Mouse (Mus musculus) kidney, postnatal 25 days (tissue): Measurements from ENCODE around the gene Tcea3.
A peak's percentile ranks its signal among the peaks of the same experiment; 100 is the strongest.

ENCODE experiments used
- DNase-seq, 2 experiments: peaks; one replicate each; pipeline ENCODE4 v3.0.0; 2021; ENCODE audit warnings: mixed read lengths in 2 of 2

Gene Tcea3

GRCm38 (mm10) chr4:136282621-136283480, 35.3 kb downstream of the Tcea3 start:
- peak; percentile 28 to 71 for DNase-seq

GRCm38 (mm10) chr4:136283783-136284182, 36.3 kb downstream of the Tcea3 start:
- DNase-seq = no peak

GRCm38 (mm10) chr4:136284455-136284854, 36.9 kb downstream of the Tcea3 start, which contains the start of gene Zfp46:
Gene Zfp46, plus strand, starts transcription at chr4:136284683.
- peak; percentile 87 to 90 for DNase-seq

- DNase-seq = peak in 1 of 2 experiments; percentile 17
Measured at GRCm38 (mm10) chr4:136284891-136285290, 37.4 kb downstream of the Tcea3 start.

GRCm38 (mm10) chr4:136285348-136285810, 37.9 kb downstream of the Tcea3 start:
- DNase-seq = peak; percentile 96 to 99

- DNase-seq = peak; percentile 98 to 99
Measured at GRCm38 (mm10) chr4:136285811-136286371, 38.4 kb downstream of the Tcea3 start.

GRCm38 (mm10) chr4:136289918-136290780, 42.6 kb downstream of the Tcea3 start:
- DNase-seq = peak in 1 of 2 experiments; percentile 35

GRCm38 (mm10) chr4:136290781-136291595, 43.5 kb downstream of the Tcea3 start:
- no peak for DNase-seq

GRCm38 (mm10) chr4:136291692-136292091, 44.2 kb downstream of the Tcea3 start:
- DNase-seq = no peak

GRCm38 (mm10) chr4:136295941-136296340, 48.4 kb downstream of the Tcea3 start:
- peak; percentile 58 to 84 for DNase-seq

- DNase-seq = no peak
Measured at GRCm38 (mm10) chr4:136302462-136302861, 54.9 kb downstream of the Tcea3 start.

- peak in 1 of 2 experiments; percentile 60 for DNase-seq
Measured at GRCm38 (mm10) chr4:136304181-136304580, 56.7 kb downstream of the Tcea3 start.

GRCm38 (mm10) chr4:136308355-136308754, 60.8 kb downstream of the Tcea3 start:
- DNase-seq = no peak

GRCm38 (mm10) chr4:136309780-136310179, 62.3 kb downstream of the Tcea3 start:
- DNase-seq = peak; percentile 63 to 79

GRCm38 (mm10) chr4:136310229-136311041, 62.9 kb downstream of the Tcea3 start, which contains the start of gene Hnrnpr:
Gene Hnrnpr, plus strand, starts transcription at chr4:136310942.
- DNase-seq = peak; percentile 100

- DNase-seq = peak; percentile 67 to 86
Measured at GRCm38 (mm10) chr4:136311042-136311999, 63.8 kb downstream of the Tcea3 start.

- DNase-seq = no peak
Measured at GRCm38 (mm10) chr4:136312616-136313015, 65.1 kb downstream of the Tcea3 start.

- no peak for DNase-seq
Measured at GRCm38 (mm10) chr4:136317667-136318066, 70.1 kb downstream of the Tcea3 start.

- no peak for DNase-seq
Measured at GRCm38 (mm10) chr4:136320016-136320415, 72.5 kb downstream of the Tcea3 start.

- DNase-seq = peak; percentile 48 to 51
Measured at GRCm38 (mm10) chr4:136324226-136324625, 76.7 kb downstream of the Tcea3 start.
